In genomic region chr2:26595725-26596435, GRCm38 (mm10) we compare ENCODE assay signal across 11 mouse cellular contexts. TPM values are rescaled to one million over a fixed set of nuclear protein-coding genes. Genes with fewer than 3 reads are reported as not detected.
DNase-seq lines count a peak whose midpoint lies in the region; ATAC-seq lines count a peak whose summit lies in the region.
"Had no signal": no experiment of that assay in that cellular context is flagged by ENCODE, and none has a peak within 500 bp of the region (broad histone marks: within the 10 kb centered on the region; RNA-seq: fewer than 3 reads in every experiment).

No protein-coding gene starts in this region.

- peaks cover 23% of the 10 kb centered on the region for H3K36me3 ChIP-seq in kidney, embryonic 16.5 days (ENCODE audit: insufficient read depth, low read length)
- H3K36me3 ChIP-seq in intestine, embryonic 14.5 days (ENCODE audit: control insufficient read depth, insufficient read depth, low read length) = peaks cover 27% of the 10 kb centered on the region

- no peak overlapping the region for H3K9ac ChIP-seq in kidney, embryonic 16.5 days (replicated peaks; ENCODE audit: low read length)
- H3K9ac ChIP-seq in intestine, embryonic 14.5 days (ENCODE audit: low read length) = no peak overlapping the region
- H3K9ac ChIP-seq: embryonic facial prominence, embryonic 13.5 days had no signal

- no peak for ATAC-seq in kidney, embryonic 16.5 days (ENCODE audit: low FRiP score, low TSS enrichment)
- ATAC-seq in intestine, embryonic 14.5 days (replicated peaks; ENCODE audit: low FRiP score, low TSS enrichment, low read depth) = no peak
- no peak for ATAC-seq in monocyte, adult 5-6 weeks (replicated peaks; ENCODE audit: insufficient number of reproducible peaks, low FRiP score, low TSS enrichment, poor library complexity, severe bottlenecking)
- ATAC-seq: midbrain, embryonic 16.5 days had no signal

- no peaks in the 10 kb centered on the region for H3K27me3 ChIP-seq in kidney, embryonic 16.5 days (ENCODE audit: insufficient read depth, low read length)
- no peaks in the 10 kb centered on the region for H3K27me3 ChIP-seq in intestine, embryonic 14.5 days (replicated peaks; ENCODE audit: control insufficient read depth, insufficient read depth, low read length)
- H3K27me3 ChIP-seq: embryonic facial prominence, embryonic 13.5 days had no signal

- peaks cover 26% of the 10 kb centered on the region for H3K4me1 ChIP-seq in kidney, embryonic 16.5 days (ENCODE audit: insufficient read depth, low read length)
- H3K4me1 ChIP-seq in brown adipose tissue, adult 24 weeks (ENCODE audit: control insufficient read depth, insufficient read depth, insufficient read length, low read length) = no peaks in the 10 kb centered on the region
- no peaks in the 10 kb centered on the region for H3K4me1 ChIP-seq in intestine, embryonic 14.5 days (replicated peaks; ENCODE audit: control insufficient read depth, insufficient read depth, low read length)

- peak overlapping the region; percentile 82 for H3K27ac ChIP-seq in kidney, embryonic 16.5 days (ENCODE audit: low read length)
- H3K27ac ChIP-seq in brown adipose tissue, adult 24 weeks (replicated peaks; ENCODE audit: low read depth, low read length) = 0 out of 2 replicates have a peak overlapping the region, but pooled peaks have one; percentile 21
- H3K27ac ChIP-seq in intestine, embryonic 14.5 days (ENCODE audit: low read depth) = 0 out of 2 replicates have a peak overlapping the region, but pooled peaks have one; percentile 33
- H3K27ac ChIP-seq: embryonic facial prominence, embryonic 13.5 days had no signal

- H3K9me3 ChIP-seq in kidney, embryonic 16.5 days (ENCODE audit: low read length) = no peaks in the 10 kb centered on the region
- no peaks in the 10 kb centered on the region for H3K9me3 ChIP-seq in intestine, embryonic 14.5 days (ENCODE audit: control insufficient read depth, low read length)
- H3K9me3 ChIP-seq: embryonic facial prominence, embryonic 13.5 days had no signal

- WGBS in kidney, embryonic 16.5 days = 81% methylated on average over 11 of the region's 11 CpGs
- WGBS in intestine, embryonic 14.5 days = 82% methylated on average over 11 of the region's 11 CpGs

- H3K4me2 ChIP-seq in kidney, embryonic 16.5 days (replicated peaks; ENCODE audit: low read depth, low read length) = no peak overlapping the region
- no peak overlapping the region for H3K4me2 ChIP-seq in intestine, embryonic 14.5 days (ENCODE audit: low read length)
- H3K4me2 ChIP-seq: embryonic facial prominence, embryonic 13.5 days had no signal

- no peak for DNase-seq in kidney, adult 18-20 months
- DNase-seq in intestine, embryonic 14.5 days (ENCODE audit: low spot score) = no peak
- peak; percentile 54 for DNase-seq in naive thymus-derived CD4-positive, alpha-beta T cell, adult 2 months (ENCODE audit: low read depth)
- no peak for DNase-seq in frontal cortex, adult 2 months (ENCODE audit: extremely low spot score in 1 of 2, low spot score in 1 of 2)
- DNase-seq: cerebellum, postnatal 25 days had no signal

- H3K4me3 ChIP-seq in kidney, embryonic 16.5 days (ENCODE audit: low read length) = no peak overlapping the region
- H3K4me3 ChIP-seq in brown adipose tissue, adult 24 weeks (ENCODE audit: insufficient read depth, low read depth, low read length) = no peak overlapping the region
- no peak overlapping the region for H3K4me3 ChIP-seq in intestine, embryonic 14.5 days (ENCODE audit: low read depth, low read length)
- H3K4me3 ChIP-seq: embryonic facial prominence, embryonic 13.5 days had no signal

RNA-seq across cellular contexts. Expression of gene Agpat2, which starts 8.3 kb away (rescaled TPM):
- polyA plus RNA-seq in kidney, embryonic 16.5 days (2015; fragmentation: Nextera tagmentation; extraction: Ambion mirVana) = 53.0 and 57.0 TPM in 2 replicates
- polyA plus RNA-seq in brown adipose tissue, adult 24 weeks (2012; ENCODE audit: insufficient read depth, insufficient read length, missing spikeins) = 2,029 and 2,407 TPM in 2 replicates
- 47.5 and 53.8 TPM in 2 replicates for polyA plus RNA-seq in intestine, embryonic 14.5 days (2014; fragmentation: Nextera tagmentation; extraction: Ambion mirVana)
- 24.2 to 27.3 TPM (median 25.1 TPM) in 3 replicates for total RNA-seq in monocyte, adult 5-6 weeks (2017)
- polyA plus RNA-seq in frontal cortex, adult 2 months (2012; rRNA removed) = 2.7 and 3.6 TPM in 2 replicates

RNA-seq across cellular contexts. Expression of gene Gm20532, which starts 9.4 kb away (rescaled TPM):
- not detected in 2 replicates for polyA plus RNA-seq in kidney, embryonic 16.5 days (2015; fragmentation: Nextera tagmentation; extraction: Ambion mirVana)
- not detected in 2 replicates for polyA plus RNA-seq in brown adipose tissue, adult 24 weeks (2012; ENCODE audit: insufficient read depth, insufficient read length, missing spikeins)
- not detected in 2 replicates for polyA plus RNA-seq in intestine, embryonic 14.5 days (2014; fragmentation: Nextera tagmentation; extraction: Ambion mirVana)
- not detected in 3 replicates for total RNA-seq in monocyte, adult 5-6 weeks (2017)
- polyA plus RNA-seq in frontal cortex, adult 2 months (2012; rRNA removed) = not detected in 2 replicates
- total RNA-seq: left cerebral cortex, postnatal 10 days had no signal
- polyA plus RNA-seq: embryonic facial prominence, embryonic 13.5 days; midbrain, embryonic 16.5 days had no signal

RNA-seq across cellular contexts. Expression of gene Egfl7, which starts 16.1 kb away (rescaled TPM):
- polyA plus RNA-seq in kidney, embryonic 16.5 days (2015; fragmentation: Nextera tagmentation; extraction: Ambion mirVana) = 257 and 266 TPM in 2 replicates
- polyA plus RNA-seq in brown adipose tissue, adult 24 weeks (2012; ENCODE audit: insufficient read depth, insufficient read length, missing spikeins) = 75.5 and 80.4 TPM in 2 replicates
- polyA plus RNA-seq in intestine, embryonic 14.5 days (2014; fragmentation: Nextera tagmentation; extraction: Ambion mirVana) = 129 and 135 TPM in 2 replicates
- not detected in 3 replicates for total RNA-seq in monocyte, adult 5-6 weeks (2017)
- 123 and 130 TPM in 2 replicates for polyA plus RNA-seq in frontal cortex, adult 2 months (2012; rRNA removed)

RNA-seq across cellular contexts. Expression of gene Fam69b, which starts 32.4 kb away (rescaled TPM):
- 39.3 and 40.3 TPM in 2 replicates for polyA plus RNA-seq in kidney, embryonic 16.5 days (2015; fragmentation: Nextera tagmentation; extraction: Ambion mirVana)
- polyA plus RNA-seq in brown adipose tissue, adult 24 weeks (2012; ENCODE audit: insufficient read depth, insufficient read length, missing spikeins) = 24.4 and 49.4 TPM in 2 replicates
- 39.7 and 41.3 TPM in 2 replicates for polyA plus RNA-seq in intestine, embryonic 14.5 days (2014; fragmentation: Nextera tagmentation; extraction: Ambion mirVana)
- total RNA-seq in monocyte, adult 5-6 weeks (2017) = 2.1 to 4.9 TPM in 2 of 3 replicates, not detected in the other
- 82.4 and 88.0 TPM in 2 replicates for polyA plus RNA-seq in frontal cortex, adult 2 months (2012; rRNA removed)

Comparison
In these comparisons a context has a peak if more than half of its experiments do, and no peak if none do; other contexts are left out.
1. H3K27ac ChIP-seq: peak in every context shown above with its lines; median percentile 82 in kidney, embryonic 16.5 days; 33 in intestine, embryonic 14.5 days; 21 in brown adipose tissue, adult 24 weeks.
2. RNA of gene Agpat2, which starts 8.3 kb away (polyA plus RNA-seq): 2,029 to 2,407 TPM in brown adipose tissue, adult 24 weeks; 53.0 to 57.0 TPM in kidney, embryonic 16.5 days, 47.5 to 53.8 TPM in intestine, embryonic 14.5 days and 2.7 to 3.6 TPM in frontal cortex, adult 2 months; every median in the first group is over 10 times any median in the second.